Mouse (Mus musculus) B cell, adult 62 days (primary cell): ENCODE results near the gene Abca12. TPM values are rescaled to one million over a fixed set of nuclear protein-coding genes. Genes with fewer than 3 reads are reported as not detected.

Experiments used
- total RNA-seq: library from RNA; stranded (reverse); gene quantifications from 4 replicates; pipeline ENCODE4 v1.2.4, GENCODE M21; 2023

Abca12 gene
- total RNA-seq: not detected in 4 replicates

GRCm38 (mm10) chr1:71414810-71415209 is at the start of gene Abca12:
TSS of gene Abca12 (minus strand) at chr1:71414910.

Other genes starting within 250 kb of the Abca12 start
- 49.9 to 55.0 TPM (median 53.6 TPM) in 4 replicates for gene Atic, start 142.2 kb upstream of the Abca12 start, total RNA-seq
- 1.0 to 3.1 TPM (median 1.7 TPM) in 4 replicates for gene Fn1, start 238.3 kb upstream of the Abca12 start, total RNA-seq